Mouse (Mus musculus): ENCODE measurements at regions not wholly inside any gene's neighbourhood (a gene's known extent, or its start where the extent isn't known, plus 50 kb on each side); places are given as distances from the start of the nearest gene placed in this dataset.

DNA sequence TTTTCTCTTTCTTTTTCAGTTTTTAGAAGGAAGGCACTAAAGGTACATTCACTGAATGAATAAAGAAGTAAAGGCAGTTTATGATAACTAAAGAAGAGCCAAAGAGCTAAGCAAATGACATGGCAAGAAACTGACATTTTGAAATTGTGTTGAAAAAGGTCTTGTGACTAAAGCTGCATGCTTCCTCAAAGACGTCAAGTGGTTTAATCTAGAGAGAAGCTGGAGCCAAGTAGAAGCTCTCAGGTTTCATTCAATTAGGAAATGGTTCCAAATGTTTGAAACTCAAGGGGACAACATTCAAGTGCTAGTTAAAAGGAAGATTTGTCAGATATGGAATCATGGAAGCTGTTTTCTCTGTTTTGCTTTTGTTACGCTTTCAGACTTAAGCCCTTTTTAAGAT lies 267.2 kb downstream of the Gpd2 start:
- TF ChIP-seq EP300 (IDR thresholded peaks at IDR 0.05; ENCODE audit: low read depth) (no peak), CTCF (IDR thresholded peaks at IDR 0.05; ENCODE audit: low read depth) (no peak)

DNA sequence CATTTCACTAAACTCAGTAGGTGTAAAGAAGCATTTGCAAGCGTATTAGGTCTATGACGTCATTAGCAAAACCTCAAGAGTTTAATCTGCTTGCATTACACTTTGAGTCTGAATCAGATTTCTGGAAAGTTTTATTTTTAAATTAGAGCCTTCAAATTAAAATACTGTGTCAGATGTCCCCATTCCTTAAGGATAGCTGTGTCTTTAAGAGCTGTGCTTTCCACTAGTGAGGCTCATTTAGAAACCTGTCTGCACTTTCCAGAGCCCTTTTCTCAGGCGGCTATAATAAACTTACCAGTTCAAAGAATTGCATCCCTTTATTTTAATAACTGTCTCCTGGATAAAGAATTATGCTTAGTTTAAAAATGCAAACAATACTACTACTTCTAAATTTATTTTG lies 285.0 kb downstream of the Gpd2 start:
- Histone ChIP-seq H3K4me2 (ENCODE audit: low read depth) (no peak overlapping the region), H3K4me3 (ENCODE audit: insufficient read depth in 1 of 2, low read depth in 2 of 2, low read length in 2 of 2) (no peak overlapping the region), H3K36me3 (replicated peaks; ENCODE audit: control insufficient read depth, insufficient read depth, low read depth) (no peaks in the 10 kb centered on the region), H3K27me3 (ENCODE audit: control insufficient read depth, insufficient read depth, low read length) (no peaks in the 10 kb centered on the region), H3K9ac (replicated peaks) (no peak overlapping the region), H3K9me3 (ENCODE audit: control insufficient read depth, low read length) (no peaks in the 10 kb centered on the region), H3K4me1 (replicated peaks; ENCODE audit: control insufficient read depth in 2 of 2, insufficient read depth in 2 of 2, low read length in 1 of 2) (no peaks in the 10 kb centered on the region), H3K27ac (no peak overlapping the region)
- DNase-seq (ENCODE audit: low read depth in 3 of 3, low spot score in 3 of 3) (no peak), ATAC-seq (ENCODE audit: insufficient read depth) (no peak)
- 68% methylated on average over 3 of the region's 3 CpGs for WGBS (ENCODE audit: insufficient replicate concordance)
- no peak for TF ChIP-seq EP300 (IDR thresholded peaks at IDR 0.05; ENCODE audit: low read depth)
- TF ChIP-seq CTCF (IDR thresholded peaks at IDR 0.05; ENCODE audit: low read depth): no peak

More for the DNA sequence above, 267.2 kb downstream of the Gpd2 start:
- Histone ChIP-seq H3K4me3 (ENCODE audit: insufficient read depth in 1 of 2, low read depth in 2 of 2, low read length in 2 of 2) (no peak overlapping the region), H3K36me3 (replicated peaks; ENCODE audit: control insufficient read depth, insufficient read depth, low read depth) (no peaks in the 10 kb centered on the region), H3K9ac (replicated peaks) (no peak overlapping the region), H3K4me1 (replicated peaks; ENCODE audit: control insufficient read depth in 2 of 2, insufficient read depth in 2 of 2, low read length in 1 of 2) (no peaks in the 10 kb centered on the region), H3K27me3 (ENCODE audit: control insufficient read depth, insufficient read depth, low read length) (no peaks in the 10 kb centered on the region), H3K4me2 (ENCODE audit: low read depth) (no peak overlapping the region), H3K27ac (no peak overlapping the region), H3K9me3 (ENCODE audit: control insufficient read depth, low read length) (no peaks in the 10 kb centered on the region)
- DNase-seq (ENCODE audit: low read depth in 3 of 3, low spot score in 3 of 3): no peak
- WGBS (ENCODE audit: insufficient replicate concordance): 60% methylated on average over 2 of the region's 2 CpGs
- ATAC-seq (ENCODE audit: insufficient read depth): no peak

DNA sequence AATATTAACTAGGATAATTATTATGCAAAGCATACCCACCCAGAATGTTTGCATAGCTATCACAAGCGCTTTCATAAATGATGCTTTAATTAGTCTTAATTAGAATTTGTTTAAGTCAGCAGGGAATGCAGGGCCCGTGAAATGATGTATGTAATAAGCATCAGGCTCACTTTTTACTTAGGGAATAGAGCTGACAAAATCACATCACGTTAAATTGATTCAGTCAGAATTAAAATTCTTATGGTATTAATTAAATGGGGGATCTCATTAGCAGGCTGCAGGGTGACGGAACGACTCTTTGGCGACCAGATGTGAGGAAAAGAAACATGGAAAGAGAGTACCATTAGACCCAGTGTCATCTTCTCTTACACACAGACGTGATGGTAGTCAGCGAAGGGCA lies 285.5 kb downstream of the Gpd2 start:
- Histone ChIP-seq H3K27me3 (ENCODE audit: control insufficient read depth, insufficient read depth, low read length) (no peaks in the 10 kb centered on the region), H3K4me1 (replicated peaks; ENCODE audit: control insufficient read depth in 2 of 2, insufficient read depth in 2 of 2, low read length in 1 of 2) (no peaks in the 10 kb centered on the region), H3K4me3 (ENCODE audit: insufficient read depth in 1 of 2, low read depth in 2 of 2, low read length in 2 of 2) (no peak overlapping the region), H3K27ac (no peak overlapping the region), H3K36me3 (replicated peaks; ENCODE audit: control insufficient read depth, insufficient read depth, low read depth) (no peaks in the 10 kb centered on the region), H3K4me2 (ENCODE audit: low read depth) (no peak overlapping the region), H3K9ac (replicated peaks) (no peak overlapping the region), H3K9me3 (ENCODE audit: control insufficient read depth, low read length) (no peaks in the 10 kb centered on the region)
- no peak for TF ChIP-seq CTCF (IDR thresholded peaks at IDR 0.05; ENCODE audit: low read depth)
- TF ChIP-seq EP300 (IDR thresholded peaks at IDR 0.05; ENCODE audit: low read depth): no peak
- DNase-seq (ENCODE audit: low read depth in 3 of 3, low spot score in 3 of 3) (no peak), ATAC-seq (ENCODE audit: insufficient read depth) (no peak)
- WGBS (ENCODE audit: insufficient replicate concordance): 68% methylated on average over 8 of the region's 8 CpGs

DNA sequence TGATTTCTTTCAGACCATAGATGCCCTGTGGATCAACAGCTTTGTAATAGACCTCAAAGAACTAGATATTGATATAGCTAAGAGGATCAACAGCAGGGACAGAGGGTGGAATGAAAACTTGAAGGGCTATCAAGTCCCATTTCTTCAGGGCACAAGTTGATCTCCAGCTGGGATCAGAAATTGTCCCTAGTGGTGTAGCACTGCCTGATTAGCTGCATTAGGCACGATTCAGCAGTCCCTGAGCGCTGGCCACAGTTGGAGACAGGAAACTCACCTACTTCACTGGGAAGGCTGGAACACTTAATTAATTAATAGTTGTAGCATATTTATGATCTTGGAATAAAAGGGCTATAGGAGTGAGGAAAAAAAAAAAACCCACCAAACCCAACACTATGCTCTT lies 290.5 kb downstream of the Gpd2 start:
- Histone ChIP-seq H3K4me1 (replicated peaks; ENCODE audit: control insufficient read depth in 2 of 2, insufficient read depth in 2 of 2, low read length in 1 of 2) (no peaks in the 10 kb centered on the region), H3K27me3 (ENCODE audit: control insufficient read depth, insufficient read depth, low read length) (no peaks in the 10 kb centered on the region), H3K9ac (replicated peaks) (no peak overlapping the region), H3K9me3 (ENCODE audit: control insufficient read depth, low read length) (no peaks in the 10 kb centered on the region), H3K27ac (no peak overlapping the region), H3K4me2 (ENCODE audit: low read depth) (no peak overlapping the region), H3K4me3 (ENCODE audit: insufficient read depth in 1 of 2, low read depth in 2 of 2, low read length in 2 of 2) (no peak overlapping the region), H3K36me3 (replicated peaks; ENCODE audit: control insufficient read depth, insufficient read depth, low read depth) (no peaks in the 10 kb centered on the region)
- WGBS (ENCODE audit: insufficient replicate concordance): 52% methylated on average over 2 of the region's 2 CpGs
- ATAC-seq (ENCODE audit: insufficient read depth): no peak
- TF ChIP-seq CTCF (IDR thresholded peaks at IDR 0.05; ENCODE audit: low read depth): no peak
- TF ChIP-seq EP300 (IDR thresholded peaks at IDR 0.05; ENCODE audit: low read depth): no peak
- DNase-seq (ENCODE audit: low read depth in 3 of 3, low spot score in 3 of 3): no peak

DNA sequence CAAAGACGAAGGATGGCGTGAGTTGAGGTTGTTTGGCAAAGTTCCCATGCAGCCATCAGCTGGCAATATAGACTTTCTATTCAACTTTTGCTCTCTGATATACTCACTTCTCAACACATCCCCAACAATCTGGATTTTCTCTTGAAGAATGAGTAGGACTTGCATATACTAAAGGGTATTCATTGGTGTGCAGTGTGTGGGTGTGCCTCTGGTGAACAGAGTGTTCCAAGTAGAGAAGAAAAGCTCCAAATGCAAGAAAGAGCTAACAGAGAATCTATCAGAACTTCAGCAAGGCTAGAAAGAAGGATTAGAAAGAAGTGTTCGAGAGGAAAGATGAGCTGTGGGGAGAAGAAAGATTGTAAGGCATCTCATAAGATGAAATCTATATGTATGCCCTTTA lies 302.4 kb downstream of the Gpd2 start:
- Histone ChIP-seq H3K4me3 (ENCODE audit: insufficient read depth in 1 of 2, low read depth in 2 of 2, low read length in 2 of 2) (no peak overlapping the region), H3K9me3 (ENCODE audit: control insufficient read depth, low read length) (no peaks in the 10 kb centered on the region), H3K27me3 (ENCODE audit: control insufficient read depth, insufficient read depth, low read length) (no peaks in the 10 kb centered on the region), H3K9ac (replicated peaks) (no peak overlapping the region), H3K4me1 (replicated peaks; ENCODE audit: control insufficient read depth in 2 of 2, insufficient read depth in 2 of 2, low read length in 1 of 2) (no peaks in the 10 kb centered on the region), H3K4me2 (ENCODE audit: low read depth) (no peak overlapping the region), H3K27ac (no peak overlapping the region), H3K36me3 (replicated peaks; ENCODE audit: control insufficient read depth, insufficient read depth, low read depth) (no peaks in the 10 kb centered on the region)
- ATAC-seq (ENCODE audit: insufficient read depth) (no peak), DNase-seq (ENCODE audit: low read depth in 3 of 3, low spot score in 3 of 3) (no peak)
- TF ChIP-seq CTCF (IDR thresholded peaks at IDR 0.05; ENCODE audit: low read depth) (no peak), EP300 (IDR thresholded peaks at IDR 0.05; ENCODE audit: low read depth) (no peak)
- WGBS (ENCODE audit: insufficient replicate concordance): 50% methylated on average over 3 of the region's 3 CpGs

Data from liver, embryonic 14.5 days (tissue).